Mouse (Mus musculus) ES-E14 (cell line): ENCODE results near the gene Anln. TPM values are rescaled to one million over a fixed set of nuclear protein-coding genes. Genes with fewer than 3 reads are reported as not detected.

Experiments
- DNase-seq: peaks from one replicate; pipeline ENCODE4 v3.0.0-alpha.2; 2013; ENCODE audit warnings: low read depth, low spot score
- H3K27ac ChIP-seq: 2 replicates; pipeline ENCODE4 v1.5.1; 2012; ENCODE audit warnings: low read depth, mild to moderate bottlenecking, low read length, moderate library complexity, mixed read lengths; ENCODE audit not compliant: poor library complexity, insufficient read depth, severe bottlenecking
- H3K36me3 ChIP-seq: 2 replicates; pipeline ENCODE4 v1.6.1; 2012; ENCODE audit warnings: mild to moderate bottlenecking, low read length, moderate library complexity, mixed read lengths; ENCODE audit not compliant: control insufficient read depth, poor library complexity, insufficient read depth, severe bottlenecking
- H3K4me1 ChIP-seq, 2 experiments: fragments of 150-350 bp in 1 of 2; sonication (generic) in 1 of 2; 2 replicates each; pipeline ENCODE4 v1.6.1; 2012; ENCODE audit warnings: low read length in 2 of 2, mild to moderate bottlenecking in 1 of 2, mixed read lengths in 1 of 2; ENCODE audit not compliant: control insufficient read depth in 2 of 2, insufficient read depth in 2 of 2, poor library complexity in 1 of 2
- H3K4me3 ChIP-seq, 2 experiments: fragments of 150-350 bp in 1 of 2; sonication (generic) in 1 of 2; 2 replicates each; pipeline ENCODE4 v1.5.1; 2012; ENCODE audit warnings: low read length in 2 of 2, low read depth in 1 of 2, mild to moderate bottlenecking in 1 of 2, mixed read lengths in 1 of 2; ENCODE audit not compliant: insufficient read depth in 1 of 2, poor library complexity in 1 of 2, severe bottlenecking in 1 of 2
- H3K9ac ChIP-seq: 2 replicates; pipeline ENCODE4 v1.6.1; 2012; ENCODE audit warnings: low read depth, mild to moderate bottlenecking, low read length, mixed read lengths; ENCODE audit not compliant: poor library complexity, insufficient read depth, severe bottlenecking
- H3K9me3 ChIP-seq: fragments of 150-350 bp; sonication (generic); 2 replicates; pipeline ENCODE4 v1.6.1; 2012; ENCODE audit warnings: low read depth, mild to moderate bottlenecking, low read length; ENCODE audit not compliant: control insufficient read depth, insufficient read depth
- CHD2 ChIP-seq: IDR thresholded peaks from 2 replicates; pipeline ENCODE4 v1.6.1; 2014; ENCODE audit warnings: mild to moderate bottlenecking, low read depth, low read length, inconsistent platforms
- HCFC1 ChIP-seq: IDR thresholded peaks from 2 replicates; pipeline ENCODE4 v1.6.1; 2012; ENCODE audit warnings: low read length, inconsistent platforms, borderline replicate concordance; ENCODE audit not compliant: insufficient read depth
- MAFK ChIP-seq: IDR thresholded peaks from 2 replicates; pipeline ENCODE4 v1.6.1; 2014; ENCODE audit warnings: mild to moderate bottlenecking, low read depth, low read length, inconsistent platforms; ENCODE audit not compliant: insufficient read depth
- ZC3H11A ChIP-seq: IDR thresholded peaks from 2 replicates; pipeline ENCODE4 v1.6.1; 2012; ENCODE audit warnings: low read depth, mild to moderate bottlenecking, inconsistent platforms, low read length, borderline replicate concordance
- ZNF384 ChIP-seq: IDR thresholded peaks from 2 replicates; pipeline ENCODE4 v1.6.1; 2012; ENCODE audit warnings: low read depth, low read length, inconsistent platforms
- in situ Hi-C, 2 experiments: fragments of 600-800 bp; cut with MboI; formaldehyde crosslinking; loops; one replicate each; pipeline ENCODE4 v1.15.1; 2025; ENCODE audit warnings: low sequenced_read_pairs in 2 of 2, inconsistent platforms in 1 of 2; ENCODE audit not compliant: unreplicated experiment in 2 of 2
- total RNA-seq: library from RNA; depleted of rRNA; stranded (reverse); fragments of 300-350 nt; gene quantifications from 2 replicates; pipeline ENCODE4 v1.2.3, GENCODE M21; 2012

Gene Anln
- total RNA-seq, 1 experiment, result 168 TPM

GRCm38 (mm10) chr9:22366221-22366620 is 22.8 kb downstream of the Anln start:
- TF ChIP-seq ZNF384 (no peak), ZC3H11A (no peak), CHD2 (no peak), MAFK (no peak), HCFC1 (no peak)
- Histone ChIP-seq H3K27ac (no peak overlapping the region), H3K4me1 (peaks cover 0 to 5% of the 10 kb centered on the region in 2 experiments; a peak in 2 of 4 replicates), H3K4me3 (no peak overlapping the region), H3K9me3 (no peaks in the 10 kb centered on the region), H3K36me3 (peaks cover 42% of the 10 kb centered on the region), H3K9ac (no peak overlapping the region)
- DNase-seq, result no peak
- in situ Hi-C loops, result no loop called here

GRCm38 (mm10) chr9:22360916-22361315 is 28.1 kb downstream of the Anln start:
- in situ Hi-C loops, result no loop called here
- DNase-seq, result no peak
- H3K4me3 ChIP-seq, result no peak overlapping the region
- H3K27ac ChIP-seq, result no peak overlapping the region
- H3K4me1 ChIP-seq, result peaks cover 0 to 3% of the 10 kb centered on the region in 2 experiments; a peak in 1 of 4 replicates
- H3K9ac ChIP-seq, result no peak overlapping the region
- H3K36me3 ChIP-seq, result peaks cover 53% of the 10 kb centered on the region
- TF ChIP-seq ZNF384 (no peak), HCFC1 (no peak), ZC3H11A (no peak), MAFK (no peak), CHD2 (no peak)
- H3K9me3 ChIP-seq, result no peaks in the 10 kb centered on the region

- TF ChIP-seq ZC3H11A (no peak), MAFK (no peak), HCFC1 (no peak), ZNF384 (no peak), CHD2 (no peak)
- H3K27ac ChIP-seq, result no peak overlapping the region
- H3K9me3 ChIP-seq, result no peaks in the 10 kb centered on the region
- H3K9ac ChIP-seq, result no peak overlapping the region
- H3K4me3 ChIP-seq, result no peak overlapping the region
- no peak for DNase-seq
- H3K36me3 ChIP-seq, result peaks cover 56% of the 10 kb centered on the region
- in situ Hi-C loops, result no loop called here
- peaks cover 0 to 5% of the 10 kb centered on the region in 2 experiments; a peak in 1 of 4 replicates for H3K4me1 ChIP-seq
Observed at GRCm38 (mm10) chr9:22355919-22356318, 33.1 kb downstream of the Anln start.

- in situ Hi-C loops, result no loop called here
- Histone ChIP-seq H3K9ac (no peak overlapping the region), H3K36me3 (peaks cover 41% of the 10 kb centered on the region), H3K9me3 (no peaks in the 10 kb centered on the region), H3K4me3 (no peak overlapping the region), H3K27ac (peak overlapping the region; percentile 12; the same call in 1 of the 2 replicates), H3K4me1 (peaks cover 0 to 5% of the 10 kb centered on the region in 2 experiments; a peak in 1 of 4 replicates)
- TF ChIP-seq ZC3H11A (no peak), CHD2 (no peak), HCFC1 (no peak), ZNF384 (no peak), MAFK (no peak)
- DNase-seq, result peak; percentile 37
Observed at GRCm38 (mm10) chr9:22353901-22354300, 35.1 kb downstream of the Anln start.

GRCm38 (mm10) chr9:22353465-22353864 is 35.5 kb downstream of the Anln start:
- no peak for TF ChIP-seq ZNF384
- in situ Hi-C loops, result no loop called here
- Histone ChIP-seq H3K4me3 (no peak overlapping the region), H3K27ac (peak overlapping the region; percentile 12; the same call in 1 of the 2 replicates), H3K36me3 (peaks cover 38% of the 10 kb centered on the region), H3K9me3 (no peaks in the 10 kb centered on the region), H3K4me1 (peaks cover 0 to 5% of the 10 kb centered on the region in 2 experiments; a peak in 1 of 4 replicates), H3K9ac (no peak overlapping the region)
- no peak for DNase-seq
